Mouse (Mus musculus) cerebellum, adult 2 months (tissue): ENCODE results near the gene Abl1.

ENCODE experiments used
- CTCF ChIP-seq: fragments of 200-500 bp; IDR thresholded peaks from 2 replicates; pipeline ENCODE4 v1.5.1; 2011; ENCODE audit warnings: low read depth, mild to moderate bottlenecking, control low read depth, low read length, moderate library complexity, borderline replicate concordance; ENCODE audit not compliant: insufficient read depth
- POLR2A ChIP-seq: fragments of 200-500 bp; IDR thresholded peaks from 2 replicates; pipeline ENCODE4 v1.6.1; 2011; ENCODE audit warnings: low read length, control low read depth, borderline replicate concordance; ENCODE audit not compliant: insufficient read depth

GRCm38 (mm10) chr2:31847908-31848307, 159.7 kb downstream of the Abl1 start:
- TF ChIP-seq POLR2A = no peak
- TF ChIP-seq CTCF = peak; percentile 76; the same call in 1 of the 2 replicates
